Mouse (Mus musculus) right cerebral cortex, postnatal 36 days (tissue): ENCODE results near the gene Lmx1b.

Experiments used
- DNase-seq, 2 experiments: peaks; one replicate each; pipeline ENCODE4 v3.0.0; 2022; ENCODE audit warnings: low spot score in 2 of 2, mixed read lengths in 1 of 2

Lmx1b gene

DNA sequence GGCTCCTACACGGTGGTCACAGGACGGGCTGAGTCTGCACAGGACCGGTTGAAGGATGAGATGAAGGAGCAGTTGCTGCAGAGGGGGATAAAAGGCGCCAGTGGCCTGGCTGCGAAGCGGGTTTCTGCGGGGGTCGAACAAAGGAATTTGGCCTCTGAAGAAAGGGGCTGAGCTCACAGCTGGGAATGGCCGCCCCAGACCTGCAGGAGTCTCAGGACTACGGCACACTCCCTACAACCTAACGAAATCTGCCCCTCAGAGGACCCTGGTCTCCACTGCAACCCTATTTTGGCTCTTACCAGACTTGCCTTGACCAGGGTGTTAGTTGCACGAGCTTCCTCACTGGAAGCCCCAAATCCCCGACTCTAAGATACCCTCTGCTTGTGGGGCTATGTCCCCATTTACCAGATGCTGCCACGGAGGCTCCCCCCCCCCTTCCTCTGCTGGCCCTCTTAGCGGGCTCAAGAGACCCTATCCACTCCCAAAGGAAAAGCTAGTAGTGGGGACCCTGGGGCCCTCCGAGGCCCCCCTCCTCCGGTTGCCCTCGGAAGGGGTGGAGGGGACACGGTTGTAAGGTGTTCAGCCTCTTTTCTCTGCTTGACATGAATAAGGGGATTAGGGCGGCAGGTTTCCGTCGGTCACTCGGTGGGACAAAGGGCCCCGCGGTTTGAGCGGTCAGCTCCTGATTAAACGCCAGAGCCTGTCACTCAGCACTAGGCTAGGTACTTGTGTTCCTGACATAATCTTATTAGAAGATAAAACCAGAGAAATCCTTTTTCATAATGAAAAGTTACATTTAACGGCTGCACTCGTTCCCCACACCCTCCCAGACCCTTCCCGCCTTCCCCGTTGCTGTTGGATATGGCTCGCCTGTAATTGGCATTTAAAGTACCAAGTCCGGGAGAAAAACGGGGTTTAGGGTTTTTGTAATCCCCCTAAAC, 10.0 kb downstream of the Lmx1b start:
- DNase-seq: no peak

DNA sequence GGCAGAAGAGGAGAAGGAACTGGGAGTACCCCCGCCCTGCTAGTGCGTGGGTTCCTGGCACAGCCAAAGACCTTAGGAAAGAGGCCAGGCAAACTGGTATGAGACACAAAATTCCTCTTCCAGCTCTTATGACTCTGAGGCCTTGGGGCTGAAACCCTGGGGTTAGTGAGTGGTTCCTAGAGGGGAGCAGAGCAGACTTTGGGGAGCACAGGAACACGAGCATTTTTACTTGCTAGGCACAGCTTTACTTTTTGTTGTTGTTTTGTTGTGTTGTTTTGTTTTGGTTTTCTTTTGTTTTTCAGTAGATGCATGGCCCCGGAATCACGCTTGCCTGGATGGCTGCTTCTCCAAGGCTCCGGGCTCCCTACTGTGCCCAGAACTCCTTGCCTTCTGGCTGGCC, 10.7 kb downstream of the Lmx1b start:
- no peak for DNase-seq

GRCm38 (mm10) chr2:33628791-33629190, 11.5 kb downstream of the Lmx1b start:
- DNase-seq: no peak

- no peak for DNase-seq
Measured at GRCm38 (mm10) chr2:33627058-33627375, 13.3 kb downstream of the Lmx1b start.

- DNase-seq: no peak
Measured at GRCm38 (mm10) chr2:33626262-33627057, 13.9 kb downstream of the Lmx1b start.

- no peak for DNase-seq
Measured at GRCm38 (mm10) chr2:33617670-33618069, 22.6 kb downstream of the Lmx1b start.

DNA sequence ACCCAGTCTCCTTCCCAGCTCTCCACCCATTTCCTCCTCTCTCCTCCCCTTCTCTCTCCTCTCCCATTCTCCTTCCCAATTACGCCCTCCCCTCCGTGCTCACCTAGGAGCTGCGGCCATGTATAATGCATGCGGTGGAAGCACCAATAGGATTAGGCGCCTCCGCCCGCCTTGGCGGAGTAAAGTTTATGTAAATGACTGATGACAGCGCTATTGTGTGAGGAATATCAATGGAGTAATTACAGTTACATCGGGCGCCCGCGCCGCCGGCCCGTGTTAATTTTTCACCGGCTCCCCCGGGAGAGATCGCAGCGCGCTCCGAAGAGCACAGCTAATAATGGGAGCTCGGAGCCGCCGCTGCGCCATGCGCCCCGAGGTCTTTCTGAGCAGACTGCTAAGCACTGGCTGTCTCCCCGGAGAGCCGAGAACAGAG, 23.9 kb downstream of the Lmx1b start:
- peak; percentile 57 to 61 for DNase-seq

GRCm38 (mm10) chr2:33615843-33616344, 24.4 kb downstream of the Lmx1b start:
- DNase-seq: no peak

DNA sequence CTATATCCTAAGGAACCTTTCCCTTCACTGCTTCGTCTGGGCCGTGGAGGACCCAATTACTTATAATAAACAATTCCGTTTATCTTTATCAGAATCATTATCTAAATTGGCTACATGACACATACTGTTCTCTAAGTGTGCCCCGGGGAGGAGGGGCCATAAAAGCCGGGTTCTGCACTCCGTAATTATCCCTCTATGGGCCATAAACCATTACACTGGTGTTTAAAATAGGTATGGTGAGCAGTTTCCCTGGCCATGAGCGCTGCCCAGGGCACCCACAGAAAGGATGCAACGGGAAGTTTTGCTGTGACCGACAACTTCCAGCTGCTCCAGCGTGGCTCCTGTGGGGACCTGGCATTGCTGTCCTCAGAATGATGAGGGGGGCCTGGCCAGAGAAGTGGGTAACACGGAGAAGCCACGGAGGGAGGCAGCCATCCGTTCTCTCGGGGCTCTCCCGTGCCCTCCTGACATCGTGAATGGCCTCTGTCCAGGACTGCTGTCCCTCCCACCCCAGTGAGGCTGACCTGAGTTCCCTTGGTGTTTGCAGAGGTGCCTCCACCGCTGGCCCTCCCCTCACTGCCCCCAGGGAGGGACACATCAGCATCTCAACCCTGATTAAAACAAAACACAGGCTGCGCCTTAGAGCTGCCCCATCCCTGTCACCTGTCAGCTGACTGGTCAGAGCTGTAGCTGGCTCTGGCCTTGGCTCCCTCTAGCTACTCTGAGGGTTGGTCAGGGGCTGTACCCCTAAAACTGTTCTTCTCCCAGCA, 34.6 kb downstream of the Lmx1b start:
- DNase-seq: no peak

DNA sequence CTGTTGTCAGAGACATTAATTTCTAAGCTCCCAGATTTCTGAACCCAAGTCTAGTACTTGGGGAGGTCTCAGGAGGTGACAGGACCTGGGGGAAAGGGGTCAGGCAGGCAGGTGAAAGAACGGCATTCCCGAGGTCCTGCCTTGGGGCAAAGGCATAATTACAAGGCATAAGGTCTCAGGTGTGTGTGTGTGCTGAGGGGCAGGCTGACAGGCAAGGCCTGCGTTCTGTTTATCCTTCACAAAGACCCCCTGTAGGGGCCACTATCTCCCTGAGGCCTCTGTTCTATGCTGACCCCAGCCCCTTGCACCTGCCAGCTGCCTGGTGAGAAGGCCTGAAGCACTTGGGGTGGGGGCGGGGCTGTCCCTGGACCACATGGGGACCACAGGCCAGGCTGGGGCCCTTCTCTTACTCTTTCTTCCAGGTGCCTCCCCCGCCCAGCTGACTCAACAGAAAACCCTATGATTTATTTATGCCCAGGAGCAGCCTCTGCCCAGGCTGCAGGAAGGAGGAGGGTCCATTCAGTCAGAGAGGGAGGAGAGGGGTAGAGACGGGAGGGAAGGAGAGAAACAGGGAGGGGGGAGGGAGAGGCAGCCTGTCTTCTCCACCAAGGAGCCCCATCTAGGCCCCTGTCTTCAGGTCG, 35.3 kb downstream of the Lmx1b start:
- DNase-seq: no peak

- DNase-seq: no peak
Measured at GRCm38 (mm10) chr2:33600520-33600919, 39.8 kb downstream of the Lmx1b start.

GRCm38 (mm10) chr2:33597384-33597783, 42.9 kb downstream of the Lmx1b start:
- DNase-seq: no peak

GRCm38 (mm10) chr2:33595085-33595423, 45.3 kb downstream of the Lmx1b start:
- no peak for DNase-seq

- no peak for DNase-seq
Measured at GRCm38 (mm10) chr2:33594181-33595084, 45.9 kb downstream of the Lmx1b start.

- DNase-seq: peak; percentile 26 to 60
Measured at GRCm38 (mm10) chr2:33592931-33593555, 47.3 kb downstream of the Lmx1b start.

DNA sequence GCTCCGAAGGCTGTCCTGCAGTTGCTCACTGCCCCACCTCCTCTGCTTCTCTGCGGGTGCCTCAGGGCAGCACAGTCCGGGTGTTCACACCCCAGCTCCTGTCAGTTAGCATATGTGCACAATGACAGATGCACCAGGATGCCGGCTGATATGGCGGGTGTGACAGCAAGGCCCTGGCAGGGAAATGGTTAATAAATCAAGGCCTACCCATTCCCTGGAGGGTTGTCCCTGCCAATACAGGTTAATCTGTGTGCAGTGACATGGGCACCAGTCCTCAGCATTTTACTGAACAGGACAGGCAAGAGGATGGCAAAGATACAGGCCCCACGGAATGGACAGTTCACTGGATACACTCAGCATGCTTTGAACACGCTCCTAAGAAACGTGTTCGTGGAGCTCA, 51.0 kb downstream of the Lmx1b start:
- DNase-seq: no peak

DNA sequence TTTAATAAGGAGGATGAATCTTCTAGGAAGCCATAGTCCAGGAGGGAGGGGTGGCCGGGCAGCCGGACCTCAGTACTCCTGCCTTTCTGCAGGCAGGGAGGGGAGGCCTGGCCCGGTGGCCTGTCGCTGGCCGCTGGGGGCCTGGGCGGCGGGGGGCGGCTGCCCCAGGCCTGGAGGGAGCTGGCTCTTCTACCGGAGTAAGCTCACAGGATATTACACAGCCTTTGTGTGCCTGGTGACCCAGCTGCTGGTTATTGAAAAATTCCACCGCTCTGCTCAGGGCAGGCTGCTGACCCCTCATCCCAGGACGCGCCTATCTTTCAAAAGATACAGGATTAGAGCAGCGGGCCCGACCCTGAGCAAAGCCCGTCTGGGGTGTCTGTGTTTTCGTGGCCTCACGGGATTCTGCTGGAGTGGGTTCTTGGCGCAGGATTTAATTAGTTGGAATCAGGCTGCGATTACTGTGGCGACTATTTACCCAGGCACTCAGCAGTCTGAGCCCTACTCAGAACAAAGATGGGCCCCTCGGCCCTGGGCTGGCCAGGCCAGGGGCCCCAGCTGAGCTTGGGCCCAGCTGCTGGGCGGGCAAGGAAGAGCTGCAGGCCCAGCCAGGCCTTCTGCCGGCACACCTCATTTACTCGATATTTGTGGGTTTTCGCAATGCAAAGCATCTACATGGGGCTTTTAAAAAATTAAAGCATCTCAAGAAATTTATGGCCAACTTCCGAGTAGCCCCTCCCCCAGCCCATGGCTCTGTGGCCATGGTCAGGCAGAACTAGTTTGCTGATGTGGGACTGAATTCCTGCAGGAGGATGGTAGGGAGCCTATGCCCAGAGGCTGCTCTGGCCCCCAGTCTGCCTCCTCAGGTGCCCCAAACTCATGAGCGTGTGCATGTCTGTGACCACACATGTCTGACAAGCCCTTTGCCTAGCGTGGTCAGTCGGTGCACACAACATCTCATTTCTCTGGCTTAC, 55.1 kb downstream of the Lmx1b start:
- DNase-seq: no peak

DNA sequence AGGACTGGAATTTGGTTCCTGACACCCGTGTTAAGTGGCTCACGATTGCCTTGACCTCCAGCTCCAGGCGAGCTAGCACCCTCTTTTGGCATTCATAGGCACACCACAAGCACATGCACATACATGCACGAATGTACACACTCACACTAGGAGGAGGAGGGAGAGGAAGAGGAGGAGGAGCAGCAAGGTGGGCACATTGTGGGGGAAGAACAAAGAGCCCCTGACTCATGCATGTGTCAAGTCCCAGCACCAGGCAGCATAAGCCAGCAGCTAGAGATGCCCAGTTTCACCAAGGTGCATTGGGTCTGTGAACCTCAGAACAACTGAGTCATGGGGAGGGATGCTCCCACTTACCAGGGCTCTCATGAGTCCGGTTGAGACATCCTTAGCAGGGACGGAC, 56.5 kb downstream of the Lmx1b start:
- no peak for DNase-seq

DNA sequence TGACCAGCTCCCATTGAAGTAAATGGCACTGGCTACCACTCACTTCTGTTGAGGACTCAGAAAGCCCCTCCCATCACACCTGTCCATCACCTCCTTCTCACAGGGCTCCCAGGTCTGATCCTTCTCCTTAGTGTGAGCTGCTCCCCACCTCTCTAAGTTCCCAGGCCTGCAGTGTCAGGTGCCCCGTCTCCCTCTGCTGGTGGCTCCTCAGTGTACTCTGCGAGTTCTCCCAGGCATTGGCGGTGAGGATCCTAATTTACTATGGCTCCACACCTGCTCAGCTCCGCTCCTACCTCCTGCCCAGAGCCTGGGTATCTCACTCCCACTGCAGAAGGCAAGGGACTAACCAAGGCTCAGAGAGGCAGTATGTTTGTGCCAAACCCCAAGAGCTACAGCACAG, 57.0 kb downstream of the Lmx1b start:
- no peak for DNase-seq
